Mouse (Mus musculus) cortical plate, adult 2 months (tissue): Measurements from ENCODE around the gene Evi5.

Source experiments
- CTCF ChIP-seq: fragments of 200-500 bp; IDR thresholded peaks from 2 replicates; pipeline ENCODE4 v1.5.1; 2011; ENCODE audit warnings: mild to moderate bottlenecking, control low read depth, low read length; ENCODE audit not compliant: insufficient read depth; ENCODE audit errors: extremely low read depth
- POLR2A ChIP-seq: fragments of 200-500 bp; IDR thresholded peaks from 2 replicates; pipeline ENCODE4 v1.6.1; 2011; ENCODE audit warnings: mild to moderate bottlenecking, low read length, control low read depth; ENCODE audit not compliant: insufficient read depth; ENCODE audit errors: extremely low read depth

DNA sequence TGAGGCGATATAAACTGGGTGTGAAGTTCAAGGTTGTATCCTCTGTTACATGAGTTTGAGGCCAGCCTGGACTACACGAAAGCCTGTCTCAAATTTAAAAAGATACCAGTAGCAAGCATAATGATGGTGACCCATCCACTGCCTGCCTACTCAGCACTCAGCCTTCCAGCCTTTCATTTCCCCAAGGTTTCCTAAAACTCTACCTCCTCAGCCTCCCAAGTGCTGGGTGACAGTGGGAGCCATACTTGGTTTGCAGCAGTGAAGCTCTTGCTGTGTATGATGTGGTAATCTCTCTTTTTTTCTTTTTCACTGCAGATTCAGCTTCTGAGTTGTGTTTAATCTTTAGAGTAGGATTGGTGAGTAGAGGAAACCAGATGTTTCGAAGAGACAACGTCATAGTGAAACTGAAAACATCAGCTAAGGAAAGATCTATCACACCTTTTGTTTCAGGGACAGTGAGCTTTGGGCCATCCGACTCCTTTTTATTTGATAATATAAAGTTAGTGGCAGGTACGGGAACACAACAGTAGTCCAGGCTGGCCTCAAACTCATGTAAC, 171.6 kb downstream of the Evi5 start:
- TF ChIP-seq CTCF (no peak), POLR2A (no peak)
